Mouse (Mus musculus): Measurements from ENCODE around the gene Rps6.
A peak's percentile ranks its signal among the peaks of the same experiment; 100 is the strongest.

Rps6 gene

DNA sequence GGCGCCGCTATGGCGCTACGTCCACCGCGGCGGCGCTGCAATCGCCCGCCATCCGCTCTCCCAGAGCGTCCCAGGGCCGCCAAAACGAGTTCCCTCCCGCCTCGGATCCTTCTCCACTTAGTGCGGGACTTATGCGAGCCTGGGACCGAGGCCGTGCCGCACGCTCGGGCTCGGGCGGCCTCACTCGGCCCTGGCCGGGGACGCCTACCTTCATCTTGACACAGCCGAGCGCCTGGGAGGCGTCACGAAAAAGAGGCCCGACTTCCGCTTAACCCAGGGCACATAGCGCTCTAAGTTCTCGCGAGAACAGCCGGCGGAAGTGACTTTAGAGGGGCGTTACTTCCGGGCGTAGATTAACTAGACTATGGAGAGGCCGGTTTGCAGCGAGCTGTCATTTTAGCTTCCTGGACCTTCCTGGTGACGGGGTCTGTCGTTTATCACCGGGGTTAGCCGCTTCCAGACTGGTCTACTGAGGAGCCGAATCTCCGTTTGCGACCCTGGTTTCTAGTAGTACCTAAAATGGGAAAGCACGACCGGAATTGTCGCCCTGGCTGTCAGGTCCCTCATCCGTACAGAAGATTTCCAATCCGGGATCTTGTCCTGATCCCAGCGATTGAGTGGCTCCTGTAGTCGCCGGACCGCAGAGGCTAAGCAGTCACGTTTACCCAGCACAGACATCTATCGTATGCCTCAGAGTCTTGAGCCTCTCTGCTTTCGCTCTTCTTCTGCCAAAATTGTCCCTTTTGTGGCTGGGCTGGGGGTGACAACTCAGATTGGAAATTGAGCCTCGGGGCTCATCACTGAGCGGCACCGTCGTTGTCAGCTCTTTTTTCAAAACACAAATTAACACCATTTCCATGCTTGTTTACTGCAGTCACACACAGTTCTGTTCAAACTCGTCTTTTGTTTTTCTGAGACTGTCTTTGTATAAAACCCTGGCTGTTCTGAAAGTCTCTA, at the start of gene Rps6:
Gene Rps6 (minus strand): TSS at position 300 of the 957 bp plus-strand sequence.
- DNase-seq (ENCODE audit: inconsistent age in 2 of 2, low spot score in 1 of 2): peak; percentile 96 to 99

DNA sequence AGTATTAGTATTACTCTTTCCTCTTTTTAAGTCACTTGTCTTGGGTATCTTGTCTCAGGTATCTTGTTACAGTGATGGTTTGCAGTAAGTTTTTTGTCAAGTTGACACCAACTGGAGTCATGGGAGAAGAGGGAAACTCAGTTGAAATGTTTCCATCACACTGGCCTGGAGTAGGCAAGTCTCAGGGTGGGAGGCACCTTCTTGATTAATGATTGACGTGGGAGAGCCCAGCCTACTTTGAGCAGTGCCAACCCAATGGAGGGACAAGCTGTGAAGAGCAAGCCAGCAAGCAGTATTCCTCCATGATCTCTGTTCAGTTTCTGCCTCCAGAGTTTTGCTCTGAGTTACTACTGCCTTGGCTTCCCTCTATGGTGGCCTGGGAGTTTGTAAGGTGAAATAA, 48.7 kb upstream of the Rps6 start:
- no peak for DNase-seq (ENCODE audit: inconsistent age in 2 of 2, low spot score in 1 of 2)

DNA sequence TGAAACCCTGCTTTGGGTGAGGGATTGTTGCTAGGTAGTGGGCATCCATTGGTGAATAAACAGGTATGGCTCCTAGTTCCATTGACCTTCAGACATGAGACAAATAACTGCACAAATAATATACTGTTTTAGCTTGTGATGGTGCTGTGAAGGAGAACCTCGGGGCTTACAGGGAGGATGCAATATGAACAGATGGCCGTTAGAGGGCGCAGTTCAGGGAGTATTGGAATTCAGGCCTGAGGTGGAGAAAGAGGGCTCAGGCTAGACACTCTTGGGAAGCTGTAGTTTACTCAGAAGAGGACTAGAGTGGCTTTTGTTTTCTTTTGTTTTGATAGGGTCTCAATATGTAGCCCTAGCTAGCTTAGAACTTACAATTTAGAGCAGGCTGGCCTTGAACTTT, 47.8 kb upstream of the Rps6 start:
- no peak for DNase-seq (ENCODE audit: inconsistent age in 2 of 2, low spot score in 1 of 2)

DNA sequence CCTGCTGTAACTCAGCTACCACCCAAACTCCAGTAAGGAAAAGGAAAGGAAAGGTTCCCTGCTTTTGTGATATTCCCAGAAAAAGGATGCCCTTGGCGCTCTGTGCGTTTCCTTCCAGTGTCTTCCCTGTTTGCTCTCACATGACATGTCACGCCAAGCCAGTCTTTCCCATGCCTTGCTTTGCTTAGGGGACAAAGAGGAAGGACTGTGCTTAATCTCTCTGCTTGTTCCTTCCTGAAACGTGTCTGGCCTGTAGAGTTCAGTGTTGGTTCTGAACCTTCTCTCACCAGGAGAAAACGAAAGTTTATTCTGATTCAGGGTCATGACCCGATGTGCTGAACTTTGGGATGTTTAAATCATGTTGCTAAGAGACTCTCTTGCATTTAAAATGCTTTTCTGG, 45.1 kb upstream of the Rps6 start:
- peak; percentile 52 to 79 for DNase-seq (ENCODE audit: inconsistent age in 2 of 2, low spot score in 1 of 2)

DNA sequence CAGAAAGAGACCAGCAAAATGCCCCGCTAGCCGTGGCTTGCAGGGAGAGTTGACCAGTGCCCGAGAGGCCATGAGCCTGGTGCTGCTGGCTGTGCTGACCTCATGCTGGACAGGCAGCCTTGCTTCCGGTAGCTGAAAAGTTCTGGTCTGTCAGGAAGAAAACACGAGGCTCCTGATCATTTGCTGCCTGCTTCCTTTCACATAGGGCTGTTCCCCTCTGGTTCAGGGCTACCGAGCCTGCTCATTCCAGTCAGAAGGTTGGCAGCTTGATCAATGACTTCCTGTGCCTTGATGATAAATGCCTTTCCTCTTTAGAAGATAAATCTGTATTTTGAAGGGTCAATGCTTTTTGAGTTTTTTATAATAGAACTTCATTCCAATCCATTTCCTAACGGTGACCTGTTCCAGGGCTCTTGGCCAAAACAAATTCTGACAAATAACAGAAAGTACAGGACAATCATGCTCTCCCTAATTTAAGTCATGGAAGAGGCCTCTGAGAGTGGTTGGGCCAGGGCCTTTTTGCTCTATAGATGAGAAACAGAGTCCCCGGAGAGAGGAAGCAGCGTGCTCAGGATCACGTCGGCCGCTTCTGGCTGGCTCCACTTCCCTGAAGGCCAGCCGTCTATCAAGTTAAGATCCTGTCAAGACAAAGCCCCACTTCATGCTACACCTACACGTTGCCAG, 41.7 kb upstream of the Rps6 start:
- DNase-seq (ENCODE audit: inconsistent age in 2 of 2, low spot score in 1 of 2): peak; percentile 83 to 94

DNA sequence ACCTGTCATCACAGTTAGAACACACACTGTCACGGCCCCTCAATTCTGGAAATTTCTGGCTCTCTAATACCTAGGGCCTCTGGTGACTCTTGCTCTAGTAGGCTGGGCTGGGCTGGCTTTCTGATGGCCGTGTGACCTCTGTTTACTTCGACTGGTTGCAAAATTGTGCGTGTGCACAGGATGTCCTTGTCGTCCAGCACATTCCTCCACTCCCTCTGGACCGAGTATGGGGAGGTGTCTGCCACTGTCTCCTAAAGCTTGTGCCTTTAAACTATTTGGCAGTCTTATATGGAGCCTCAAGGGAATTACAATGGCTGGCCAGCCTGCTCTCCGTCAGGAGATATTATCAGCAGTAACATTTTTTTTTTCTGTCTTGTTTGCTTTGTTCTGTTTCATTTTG, 40.2 kb upstream of the Rps6 start:
- DNase-seq (ENCODE audit: inconsistent age in 2 of 2, low spot score in 1 of 2): peak; percentile 47 to 82

DNA sequence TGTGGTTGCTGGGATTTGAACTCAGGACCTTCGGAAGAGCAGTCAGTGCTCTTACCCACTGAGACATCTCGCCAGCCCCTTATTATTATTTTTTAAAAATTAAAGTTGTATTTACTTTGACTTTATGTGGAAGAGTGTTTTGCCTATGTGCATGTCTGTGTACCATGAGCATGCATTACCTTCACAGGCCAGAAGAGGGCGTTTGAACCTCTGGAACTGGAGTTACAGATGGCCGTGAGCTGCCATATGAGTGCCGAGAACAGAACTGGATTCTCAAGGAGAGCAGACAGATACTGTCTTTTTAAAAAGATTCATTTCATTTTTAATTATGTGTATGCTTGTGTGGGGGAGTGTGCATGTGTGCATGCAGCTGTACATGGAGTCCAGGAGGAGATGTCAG, 30.7 kb upstream of the Rps6 start:
- no peak for DNase-seq (ENCODE audit: inconsistent age in 2 of 2, low spot score in 1 of 2)

DNA sequence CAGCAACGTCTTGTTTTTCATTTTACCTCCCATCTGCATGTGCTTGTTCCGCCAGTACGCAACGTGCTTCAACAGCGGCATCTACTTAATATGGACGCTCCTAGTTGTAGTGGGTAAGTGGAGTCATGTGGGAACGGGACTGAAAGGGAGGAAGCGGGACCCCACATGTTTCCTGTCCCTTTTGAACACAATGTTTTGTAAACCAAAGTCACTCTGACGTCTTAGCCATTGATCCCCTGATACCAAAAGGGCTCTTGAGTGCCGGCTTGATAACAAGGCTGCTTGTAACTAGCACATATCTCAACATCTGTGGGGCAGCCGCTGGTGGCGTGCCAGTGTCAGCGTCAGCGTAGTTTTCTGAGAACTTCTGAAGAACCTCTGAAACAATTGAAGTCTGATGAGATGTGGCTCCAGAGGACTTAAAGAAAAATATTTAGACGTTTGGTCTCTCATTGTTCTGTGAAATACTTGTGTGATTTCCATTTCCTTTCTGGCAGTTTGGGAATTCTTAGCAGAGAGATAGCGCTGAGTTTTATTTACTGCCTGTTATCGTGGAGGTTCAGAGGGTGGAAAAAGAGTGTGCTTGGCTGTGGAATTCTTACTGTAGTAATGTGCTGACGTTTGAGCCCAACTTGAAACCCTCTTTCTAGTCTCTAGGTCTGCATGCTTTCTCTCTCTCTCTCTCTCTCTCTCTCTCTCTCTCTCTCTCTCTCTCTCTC, 29.1 kb upstream of the Rps6 start:
- peak; percentile 65 to 88 for DNase-seq (ENCODE audit: inconsistent age in 2 of 2, low spot score in 1 of 2)

DNA sequence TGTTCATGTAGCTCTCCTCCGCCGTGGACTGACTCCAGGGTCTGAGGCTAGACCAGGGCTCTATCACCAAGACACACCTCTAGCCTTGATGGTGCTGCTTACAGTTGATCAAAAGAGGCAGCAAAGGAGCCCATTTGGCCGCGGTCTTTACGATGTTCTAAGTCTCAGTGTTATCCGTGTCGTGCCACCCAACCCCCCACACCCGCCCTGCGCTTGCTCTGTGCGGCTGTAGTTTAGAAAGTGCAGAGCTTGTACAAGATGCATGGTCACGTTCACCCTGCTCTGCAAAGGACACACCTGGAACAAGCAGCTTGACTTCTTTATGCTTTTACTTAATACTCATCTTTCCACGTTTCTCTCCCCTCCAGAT, 28.6 kb upstream of the Rps6 start:
- DNase-seq (ENCODE audit: inconsistent age in 2 of 2, low spot score in 1 of 2): no peak

DNA sequence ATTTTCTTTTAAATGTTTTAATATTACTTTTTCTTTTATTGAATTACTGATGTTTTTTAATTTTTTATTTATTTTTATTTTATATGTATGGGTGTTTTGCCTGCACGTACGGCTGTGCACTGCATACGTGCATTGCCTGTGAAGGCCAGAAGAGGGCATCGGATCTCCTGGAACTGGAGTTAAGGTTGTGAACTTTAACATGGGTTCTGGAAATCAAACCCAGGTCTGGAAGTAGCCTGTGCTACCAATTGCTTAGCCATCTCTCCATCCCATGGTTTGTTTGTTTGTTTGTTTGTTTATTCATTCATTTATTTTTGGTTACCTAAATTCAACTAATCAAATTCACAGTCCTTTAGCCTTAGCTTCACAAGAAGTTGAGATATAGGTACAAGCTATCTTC, 27.7 kb upstream of the Rps6 start:
- peak; percentile 28 to 76 for DNase-seq (ENCODE audit: inconsistent age in 2 of 2, low spot score in 1 of 2)

DNA sequence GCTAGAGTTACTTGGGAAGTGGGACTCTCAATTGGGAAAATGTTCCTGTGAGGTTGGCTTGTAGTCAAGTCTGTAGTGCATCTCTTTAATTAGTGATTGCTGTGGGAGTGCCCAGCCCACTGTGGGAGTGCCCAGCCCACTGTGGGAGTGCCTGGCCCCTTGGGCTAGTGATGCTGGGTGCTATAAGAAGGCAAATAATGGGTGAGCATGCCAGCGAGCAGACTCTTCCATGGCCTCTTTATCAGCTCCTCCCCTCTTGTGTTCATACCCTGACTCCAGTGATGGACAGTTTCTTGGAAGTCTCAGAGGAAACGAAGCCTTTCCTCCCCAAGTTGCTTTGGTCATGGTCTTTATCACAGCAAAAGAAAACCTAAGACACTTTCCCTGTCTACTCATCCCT, 25.2 kb upstream of the Rps6 start:
- no peak for DNase-seq (ENCODE audit: inconsistent age in 2 of 2, low spot score in 1 of 2)

DNA sequence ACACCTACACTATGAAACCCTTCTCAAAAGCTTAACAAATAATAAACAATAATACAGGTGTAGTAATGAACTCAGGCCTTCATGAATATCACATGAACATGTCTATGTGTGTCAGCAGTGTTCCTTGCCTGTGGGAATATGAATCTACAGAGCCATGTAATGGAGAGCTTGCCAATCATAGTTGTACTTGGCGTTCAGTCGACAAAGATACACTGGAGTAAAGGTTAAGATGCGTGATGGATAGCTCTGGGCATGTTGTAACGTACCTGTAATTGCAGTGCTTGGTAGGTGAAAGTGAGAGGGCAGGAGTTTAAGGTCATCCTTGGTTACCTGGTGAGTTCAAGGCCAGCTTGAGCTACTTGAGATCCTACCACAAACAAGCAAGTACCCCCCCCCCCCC, 24.0 kb upstream of the Rps6 start:
- DNase-seq (ENCODE audit: inconsistent age in 2 of 2, low spot score in 1 of 2): no peak

DNA sequence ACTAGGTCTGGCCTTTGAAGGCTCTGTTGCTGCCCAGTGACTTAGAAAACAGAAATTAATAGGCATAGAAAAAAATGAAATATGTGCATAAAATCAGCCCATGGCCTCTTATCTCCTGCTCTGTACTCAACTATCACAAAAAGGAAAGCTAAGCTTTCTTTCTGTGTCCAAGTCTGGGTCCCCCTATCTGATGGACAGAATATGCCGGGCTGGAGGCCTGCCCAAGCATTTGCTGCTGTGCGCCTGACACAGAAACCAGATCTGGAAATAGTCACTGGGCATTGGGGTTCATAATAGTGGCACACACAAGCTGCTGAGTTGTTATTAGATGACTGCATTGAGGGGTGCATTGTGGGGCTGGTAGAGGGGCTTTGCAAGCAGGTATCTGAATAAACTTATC, 22.3 kb upstream of the Rps6 start:
- no peak for DNase-seq (ENCODE audit: inconsistent age in 2 of 2, low spot score in 1 of 2)

DNA sequence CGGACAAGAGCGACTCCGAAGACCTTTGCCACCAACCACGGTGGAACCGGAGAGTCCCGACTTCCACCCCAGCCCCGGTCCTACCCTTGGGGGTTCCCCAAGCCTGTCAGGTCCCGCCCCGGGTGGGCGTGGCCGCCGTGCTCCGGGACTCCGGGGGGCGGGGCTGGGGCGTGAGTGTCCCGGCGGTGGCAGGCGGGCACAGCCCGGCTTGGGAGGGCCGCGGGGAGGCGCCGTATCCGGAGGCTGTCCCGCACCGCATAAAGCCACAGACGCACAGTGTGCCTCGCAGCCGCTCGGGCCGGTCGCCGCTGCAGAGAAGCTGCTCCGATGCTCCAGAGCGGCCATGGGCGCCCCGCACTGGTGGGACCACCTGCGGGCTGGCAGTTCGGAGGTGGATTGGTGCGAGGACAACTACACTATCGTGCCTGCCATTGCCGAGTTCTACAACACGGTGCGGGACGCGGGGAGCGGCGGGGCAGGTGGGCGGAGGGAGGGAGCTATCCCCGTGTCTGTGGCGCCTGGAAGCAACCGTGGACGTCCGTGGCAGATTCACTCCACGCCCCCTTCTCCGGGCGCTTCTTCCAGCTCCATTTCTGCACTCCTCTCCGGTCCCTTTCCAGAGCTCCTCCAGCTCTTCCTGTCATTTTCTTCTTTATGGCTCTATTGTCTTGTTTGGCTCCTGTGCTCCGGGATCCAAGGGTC, 17.1 kb upstream of the Rps6 start, which contains the start of gene Acer2:
Gene Acer2 (plus strand): TSS at position 251 of the 702 bp plus-strand sequence.
- peak; percentile 96 to 98 for DNase-seq (ENCODE audit: inconsistent age in 2 of 2, low spot score in 1 of 2)

DNA sequence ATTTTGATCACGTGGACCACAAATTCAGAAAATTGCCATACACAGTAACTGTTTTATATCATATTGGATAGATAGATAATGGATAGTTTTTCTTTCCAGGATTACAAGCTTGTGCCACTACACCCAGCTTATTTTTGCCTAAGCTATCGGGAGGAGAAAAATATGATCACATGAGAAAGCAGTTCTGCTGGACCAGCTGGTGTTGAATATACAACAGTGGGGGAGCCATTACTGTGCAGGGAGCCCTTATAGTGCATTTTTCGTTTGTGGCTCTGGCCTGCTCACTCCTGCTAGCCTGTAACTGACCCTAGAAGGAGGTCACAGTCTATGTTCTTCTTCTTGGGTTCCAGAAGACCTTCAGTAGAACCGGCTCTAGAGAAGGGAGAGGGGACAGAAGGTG, 15.9 kb upstream of the Rps6 start:
- DNase-seq (ENCODE audit: inconsistent age in 2 of 2, low spot score in 1 of 2): no peak

DNA sequence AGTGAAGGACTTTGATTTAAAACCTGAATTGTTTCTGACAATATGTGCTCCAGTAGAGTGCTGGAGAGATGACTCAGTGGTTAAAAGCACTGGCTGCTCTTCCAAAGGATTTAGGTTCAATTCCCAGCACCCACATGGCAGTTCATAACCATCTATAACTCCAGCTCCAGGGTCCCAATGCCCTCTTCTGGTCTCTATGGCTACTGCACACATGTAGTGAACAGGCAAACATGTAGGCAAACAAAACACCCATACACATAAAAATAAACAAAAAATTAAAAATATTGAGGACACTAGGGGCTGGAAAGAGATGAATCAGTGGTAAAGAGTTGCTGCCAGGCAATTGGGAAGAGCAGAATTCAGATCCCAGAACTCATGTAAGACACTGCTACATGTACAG, 14.8 kb upstream of the Rps6 start:
- no peak for DNase-seq (ENCODE audit: inconsistent age in 2 of 2, low spot score in 1 of 2)

DNA sequence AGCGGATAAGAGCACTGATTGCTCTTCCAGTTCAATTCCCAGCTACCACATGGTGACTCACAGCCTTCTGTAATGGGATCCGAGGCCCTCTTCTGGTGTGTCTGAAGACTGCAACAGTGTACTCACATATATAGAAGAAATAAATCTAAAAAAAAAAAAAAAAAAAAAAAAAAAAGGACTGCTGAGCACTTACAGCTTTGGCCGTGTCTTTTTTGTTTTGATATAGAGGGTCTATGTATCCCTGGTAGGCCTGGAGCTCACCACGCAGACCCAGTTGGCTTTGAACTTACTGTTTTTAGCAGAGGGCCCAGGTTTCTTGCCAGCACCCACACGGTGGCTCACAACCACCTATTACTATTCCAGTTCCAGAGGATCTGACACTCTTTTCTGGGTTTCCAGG, 6.9 kb upstream of the Rps6 start:
- DNase-seq (ENCODE audit: inconsistent age in 2 of 2, low spot score in 1 of 2): no peak

DNA sequence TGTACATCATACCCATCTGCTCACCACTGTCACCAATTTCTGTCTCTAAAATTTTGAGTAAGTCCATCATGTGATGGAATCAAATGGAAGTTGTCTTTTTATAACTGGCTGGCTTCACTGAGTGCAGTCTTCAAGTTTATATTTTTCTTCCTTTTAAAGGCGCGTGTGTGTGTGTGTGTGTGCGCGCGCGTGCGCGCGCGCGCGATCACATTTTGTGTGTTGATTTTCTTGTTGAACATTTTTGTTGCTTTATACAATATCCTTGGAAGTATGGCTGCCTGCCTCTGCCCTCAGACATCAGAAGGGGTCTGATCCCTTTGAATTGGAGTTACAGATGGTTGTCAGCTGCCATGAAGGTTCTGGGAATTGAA, 843 bp upstream of the Rps6 start:
- DNase-seq (ENCODE audit: inconsistent age in 2 of 2, low spot score in 1 of 2): peak in 1 of 2 experiments; percentile 54

DNA sequence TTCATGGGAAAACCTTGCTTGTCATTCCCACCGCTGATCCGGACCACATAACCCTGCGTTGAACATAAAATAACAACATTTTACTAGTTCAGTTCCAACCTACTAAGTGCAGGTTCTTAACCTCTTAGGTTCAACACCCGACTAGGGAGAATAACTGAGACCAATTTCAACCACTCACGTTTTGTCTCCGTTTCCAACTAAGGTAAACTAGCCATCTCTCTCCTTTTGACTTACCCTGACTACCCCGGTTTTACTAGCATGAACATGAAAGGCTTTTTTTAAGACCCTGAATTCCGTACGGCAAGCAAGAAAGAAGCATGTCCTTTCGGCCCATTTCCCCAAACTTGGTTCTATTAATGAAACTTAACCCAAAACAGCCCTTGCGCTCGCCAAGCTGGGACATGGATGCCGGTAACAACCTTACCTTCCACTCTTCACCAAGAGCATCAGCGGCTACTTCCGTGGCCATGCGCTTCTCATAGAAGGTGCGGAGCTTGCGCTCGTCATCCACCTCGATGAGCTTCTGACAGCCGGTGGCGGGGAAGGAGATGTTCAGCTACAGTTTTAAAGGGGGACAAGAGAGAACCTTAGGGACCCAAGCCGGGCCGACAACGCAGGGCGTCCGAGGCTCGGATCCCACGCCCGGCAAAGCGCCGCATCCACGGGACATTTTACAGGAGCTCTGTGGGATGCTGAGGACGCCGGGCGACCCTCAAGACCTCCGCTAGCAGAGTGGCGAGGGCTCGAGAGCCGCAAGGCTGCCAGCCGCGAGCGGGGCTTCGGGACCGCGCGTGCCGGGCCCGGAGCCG, 704 bp downstream of the Rps6 start:
- DNase-seq (ENCODE audit: inconsistent age in 2 of 2, low spot score in 1 of 2): peak in 1 of 2 experiments; percentile 31
